Mouse (Mus musculus): Measurements from ENCODE around the gene Fastkd1.
A peak's percentile ranks its signal among the peaks of the same experiment; 100 is the strongest.
"Not testable (repeated sequence)": the region's sequence is repeated elsewhere in the genome, so short reads cannot be mapped to it uniquely, and the experiment has no call there.

Fastkd1 gene

DNA sequence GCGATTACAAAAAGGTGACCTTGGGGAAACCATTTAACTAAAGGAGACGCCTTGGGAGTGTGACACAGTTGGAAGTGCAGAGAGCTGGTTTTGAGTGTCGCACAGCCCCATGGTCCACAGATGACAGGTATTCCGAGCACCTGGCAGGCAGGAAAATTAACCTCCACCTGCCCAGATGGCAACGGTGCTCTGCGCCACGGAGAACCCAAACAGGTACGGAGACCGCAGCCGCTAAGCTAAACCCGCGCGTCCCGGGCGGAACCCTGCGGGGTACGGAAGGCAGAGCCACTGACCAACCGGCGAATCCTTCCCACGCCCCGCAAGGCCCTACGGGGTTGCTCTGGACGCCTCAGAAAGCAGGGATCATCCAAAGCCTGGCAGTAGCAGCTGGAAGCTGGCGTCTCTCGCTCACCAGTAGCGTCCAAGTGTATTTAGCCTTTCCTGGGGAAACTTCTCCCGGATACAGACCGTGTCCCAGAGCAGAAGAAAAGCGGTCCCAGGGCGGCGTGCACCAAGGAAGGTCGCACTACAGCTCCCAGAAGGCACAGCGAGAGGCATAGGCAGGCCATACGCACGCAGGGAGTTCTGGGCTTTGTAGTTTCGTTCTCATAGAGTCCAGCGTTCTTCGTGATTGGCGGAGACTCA lies at the start of gene Fastkd1:
Gene Fastkd1 (minus strand): TSS at position 536 of the 645 bp plus-strand sequence.
- DNase-seq (ENCODE audit: low read depth, low spot score) = peak; percentile 74

GRCm38 (mm10) chr2:69760980-69761379 lies 47.7 kb upstream of the Fastkd1 start:
- no peak for DNase-seq (ENCODE audit: low read depth, low spot score)

GRCm38 (mm10) chr2:69745091-69745490 lies 31.8 kb upstream of the Fastkd1 start:
- DNase-seq (ENCODE audit: low read depth, low spot score) = no peak

DNA sequence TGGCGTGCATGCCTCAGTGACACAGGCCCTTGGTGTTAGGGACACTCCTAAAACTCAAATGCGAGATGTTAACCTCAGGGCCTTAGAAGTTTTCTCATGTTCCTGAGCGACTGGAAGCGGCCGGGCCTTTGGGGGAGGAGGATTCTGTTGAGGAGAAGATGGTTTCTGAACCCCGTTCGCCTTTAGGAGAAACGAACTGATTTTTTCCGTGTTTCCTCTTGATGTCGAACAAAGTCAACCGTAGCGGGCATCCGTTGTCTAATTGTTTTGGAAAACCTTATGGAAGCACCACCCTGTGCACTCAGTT lies 10.2 kb upstream of the Fastkd1 start:
- DNase-seq (ENCODE audit: low read depth, low spot score) = no peak

DNA sequence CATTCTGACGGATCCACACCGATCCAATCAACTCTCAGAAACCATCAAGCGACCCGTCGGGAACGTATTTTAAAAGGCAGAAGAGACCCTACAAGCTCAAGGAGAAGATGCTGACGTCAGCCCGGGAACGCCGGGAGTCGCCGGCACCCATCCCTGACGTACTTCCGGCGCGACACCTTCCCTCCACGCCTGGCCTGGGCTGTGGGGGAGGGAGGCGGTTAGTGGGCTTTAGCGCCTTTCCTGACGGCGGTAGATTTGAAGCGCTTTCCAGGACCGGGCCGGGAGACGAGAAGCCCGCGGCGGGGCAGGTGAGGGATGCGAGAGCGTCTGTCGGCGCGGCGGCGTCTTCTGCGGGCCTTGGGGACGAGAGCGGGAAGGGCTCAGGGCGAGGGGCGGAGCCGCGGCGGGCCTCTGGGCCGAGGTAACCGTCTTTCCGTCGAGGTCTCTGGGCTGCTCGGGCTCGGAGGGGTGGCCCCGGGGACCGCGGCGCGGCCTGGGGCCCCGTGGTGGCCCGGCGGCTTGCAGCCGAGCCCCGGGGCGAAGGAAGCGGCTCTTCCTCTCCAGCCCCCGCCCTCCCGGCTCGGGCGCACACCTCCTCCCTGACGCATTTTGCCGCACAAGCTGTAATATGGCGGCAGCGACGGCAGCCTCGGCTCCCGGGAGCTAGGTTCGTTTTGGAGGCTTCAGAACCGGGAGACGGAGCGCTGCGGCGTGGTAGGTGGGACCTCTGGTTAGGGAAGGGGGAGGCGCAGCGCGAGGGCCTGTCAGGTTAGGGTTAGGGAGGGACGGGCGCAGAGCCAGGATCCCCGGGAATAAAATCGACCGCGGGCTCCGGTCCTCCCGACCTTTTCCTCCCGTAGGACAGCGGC lies 9.6 kb upstream of the Fastkd1 start:
- DNase-seq (ENCODE audit: low read depth, low spot score) = peak; percentile 83

DNA sequence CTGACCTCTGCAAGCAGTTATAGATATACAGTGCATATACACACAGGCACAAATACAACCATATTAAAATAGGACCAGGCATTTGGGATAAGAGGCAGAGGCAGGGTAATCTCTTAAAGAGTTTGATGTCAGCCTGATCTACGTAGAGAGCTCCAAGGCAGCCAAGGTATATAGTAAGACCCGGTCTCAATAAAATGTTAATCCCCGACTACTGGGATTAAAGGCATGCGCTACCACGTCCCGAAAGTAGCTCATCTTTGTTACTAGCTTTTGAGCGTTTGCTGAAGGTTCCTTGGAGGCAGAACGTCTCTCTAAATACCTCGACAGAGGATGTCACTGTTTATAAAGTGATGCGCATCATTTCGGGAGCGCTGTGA lies 8.9 kb upstream of the Fastkd1 start, which contains the start of gene Ppig:
Gene Ppig (plus strand): TSS at position 273 of the 377 bp plus-strand sequence.
- DNase-seq (ENCODE audit: low read depth, low spot score) = peak; percentile 13

DNA sequence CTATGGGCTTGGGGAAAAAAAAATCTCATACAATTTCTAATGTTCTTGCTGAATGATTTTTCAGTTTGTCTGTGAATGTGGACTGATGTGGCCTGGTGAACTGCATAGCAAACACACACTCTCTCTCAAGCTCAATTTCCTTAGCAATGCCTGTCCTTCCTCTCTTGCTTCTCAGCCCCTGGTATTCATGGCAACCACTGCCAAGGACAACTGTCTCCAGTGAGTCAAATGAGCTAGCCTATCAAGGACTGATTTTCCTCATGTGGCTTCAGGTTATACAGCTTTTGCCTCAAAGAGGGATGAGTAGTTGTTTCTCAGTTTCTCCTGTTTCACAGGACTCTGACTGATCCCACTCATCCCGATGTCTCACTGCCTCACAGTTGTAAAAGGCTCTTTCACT lies 5.8 kb upstream of the Fastkd1 start:
- DNase-seq (ENCODE audit: low read depth, low spot score) = no peak

DNA sequence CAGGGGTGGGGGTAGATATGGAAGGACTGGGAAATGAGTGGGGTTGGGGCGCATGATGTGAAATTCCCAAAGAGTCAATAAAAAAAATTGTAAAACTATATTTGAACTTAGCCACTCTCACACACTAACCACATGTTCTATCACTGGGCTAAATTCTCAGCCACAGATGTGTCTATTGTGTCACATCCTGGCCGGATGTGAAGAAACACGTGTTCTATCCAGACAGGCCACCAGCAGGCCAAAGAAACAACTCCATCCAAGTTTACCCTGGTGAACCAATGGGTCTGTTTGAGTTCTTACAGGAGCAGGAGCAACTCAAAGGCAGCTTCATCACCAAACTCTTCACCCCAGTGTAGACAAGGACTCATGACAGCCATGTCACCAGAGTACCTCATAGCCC lies 3.2 kb upstream of the Fastkd1 start:
- DNase-seq (ENCODE audit: low read depth, low spot score) = no peak

- DNase-seq (ENCODE audit: low read depth, low spot score) = no peak
Observed at GRCm38 (mm10) chr2:69714126-69714525, 810 bp upstream of the Fastkd1 start.

DNA sequence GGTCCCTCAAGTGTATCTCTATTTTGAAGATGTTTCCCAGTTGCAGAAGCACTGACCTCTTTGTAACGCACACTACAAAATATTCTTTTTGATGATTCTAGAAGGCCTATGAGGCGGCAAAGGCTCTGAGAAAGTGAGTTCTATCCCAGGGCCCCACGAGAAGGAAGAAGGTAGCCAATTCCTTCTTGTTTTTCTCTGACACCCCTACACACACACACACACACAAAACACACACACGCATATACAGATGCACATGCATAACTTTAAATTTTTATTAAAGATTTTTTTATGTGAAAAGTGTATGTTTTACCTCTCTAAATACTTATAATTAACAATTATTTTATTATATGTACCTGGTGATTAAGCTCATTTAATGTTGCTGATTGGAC lies 304 bp upstream of the Fastkd1 start:
- no peak for DNase-seq (ENCODE audit: low read depth, low spot score)

DNA sequence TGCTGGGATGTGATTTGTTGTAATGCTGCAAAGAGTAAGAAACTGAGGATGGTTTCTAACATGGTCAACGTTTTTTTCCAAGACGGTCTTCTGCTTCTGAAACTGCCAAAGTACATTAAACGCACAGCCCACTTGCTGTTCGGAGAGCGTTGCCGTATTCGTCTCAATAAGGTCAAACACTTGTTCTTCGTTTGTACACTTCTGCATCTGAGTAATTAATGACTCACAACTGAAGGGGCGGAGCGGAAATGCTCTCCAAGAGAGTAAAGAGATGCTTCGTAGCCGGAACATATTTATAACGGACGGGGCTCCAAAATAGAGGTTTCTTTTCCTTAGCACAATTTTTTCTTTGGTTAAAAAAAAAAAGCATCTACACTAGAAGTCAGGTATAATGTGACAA lies 1.1 kb downstream of the Fastkd1 start:
- DNase-seq (ENCODE audit: low read depth, low spot score) = no peak

- no peak for DNase-seq (ENCODE audit: low read depth, low spot score)
Observed at GRCm38 (mm10) chr2:69700446-69700845, 12.9 kb downstream of the Fastkd1 start.

- no peak for DNase-seq (ENCODE audit: low read depth, low spot score)
Observed at GRCm38 (mm10) chr2:69693501-69693900, 19.8 kb downstream of the Fastkd1 start.

GRCm38 (mm10) chr2:69690843-69691242 lies 22.5 kb downstream of the Fastkd1 start:
- DNase-seq (ENCODE audit: low read depth, low spot score) = no peak

DNA sequence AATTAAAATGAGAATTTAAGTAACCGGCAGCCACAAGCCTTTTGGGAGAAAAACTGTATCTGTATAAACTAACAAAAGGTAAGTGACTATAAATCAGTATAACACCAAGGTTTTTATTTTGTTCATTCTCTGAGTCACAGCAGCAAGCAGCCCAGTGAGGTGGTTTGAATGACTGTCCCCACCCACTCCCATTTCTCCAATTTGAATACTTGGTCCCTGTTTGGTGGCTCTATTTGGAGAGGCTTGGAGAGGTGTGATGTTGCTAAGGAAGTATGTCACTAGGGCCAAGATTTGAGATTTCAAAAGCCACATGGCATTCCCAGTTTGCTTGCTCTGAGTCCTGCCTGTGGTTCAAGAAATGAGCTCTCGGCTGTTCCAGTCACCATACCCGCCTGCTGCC lies 23.1 kb downstream of the Fastkd1 start:
- no peak for DNase-seq (ENCODE audit: low read depth, low spot score)

DNA sequence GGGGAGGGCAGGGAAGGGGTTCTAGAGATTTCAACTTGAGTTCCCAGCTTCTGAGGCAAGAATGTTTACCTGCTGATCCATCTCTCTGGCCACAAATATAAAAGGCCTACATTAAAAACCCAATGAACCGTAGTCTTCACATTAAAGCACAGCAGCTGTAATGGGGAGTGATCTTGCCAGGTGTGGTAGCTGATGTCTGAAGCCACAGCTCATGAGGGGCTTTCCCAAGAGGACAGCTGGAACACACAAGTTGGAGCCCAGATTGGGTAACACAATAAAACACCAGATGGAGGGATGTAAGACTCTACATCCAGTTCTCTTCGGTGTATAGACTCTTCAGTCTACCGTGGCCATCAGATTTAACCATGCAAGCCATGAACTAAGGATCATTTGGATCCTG lies 28.8 kb downstream of the Fastkd1 start:
- no peak for DNase-seq (ENCODE audit: low read depth, low spot score)

DNA sequence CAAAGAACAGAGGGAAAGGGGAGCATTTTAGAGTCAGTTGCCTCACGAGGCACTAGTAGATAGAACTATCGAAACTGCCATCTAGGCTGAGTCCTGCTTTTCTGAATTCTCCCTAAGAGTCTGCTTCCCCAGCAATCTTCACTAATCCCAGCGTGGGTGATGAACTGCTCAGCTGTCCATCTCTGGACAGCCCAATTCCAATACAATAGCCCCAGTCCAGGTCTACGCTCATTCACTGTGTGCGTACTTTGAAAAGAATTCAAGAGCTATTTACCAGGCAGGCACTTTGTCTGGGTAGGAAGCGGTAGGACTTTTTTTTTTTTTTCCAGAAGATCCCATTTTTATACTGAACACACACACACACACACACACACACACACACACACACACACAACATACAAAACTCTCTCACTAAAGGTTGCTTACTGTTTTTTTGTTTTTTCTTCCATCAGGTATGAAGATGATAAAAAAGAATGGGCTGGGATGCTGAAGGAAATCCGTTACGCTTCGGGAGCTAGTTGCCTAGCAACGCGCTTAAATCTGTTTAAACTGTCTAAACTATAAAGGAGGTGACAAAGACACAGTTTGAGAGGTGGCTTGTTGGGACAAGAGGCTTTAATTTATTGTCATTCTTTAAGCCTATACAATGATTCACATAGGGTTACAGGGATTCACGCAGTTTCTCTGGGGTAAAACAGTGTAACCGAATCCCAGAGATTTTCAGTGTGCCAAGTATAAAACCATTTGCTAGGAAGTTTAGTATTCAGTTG lies 30.1 kb downstream of the Fastkd1 start:
- DNase-seq (ENCODE audit: low read depth, low spot score) = no peak

DNA sequence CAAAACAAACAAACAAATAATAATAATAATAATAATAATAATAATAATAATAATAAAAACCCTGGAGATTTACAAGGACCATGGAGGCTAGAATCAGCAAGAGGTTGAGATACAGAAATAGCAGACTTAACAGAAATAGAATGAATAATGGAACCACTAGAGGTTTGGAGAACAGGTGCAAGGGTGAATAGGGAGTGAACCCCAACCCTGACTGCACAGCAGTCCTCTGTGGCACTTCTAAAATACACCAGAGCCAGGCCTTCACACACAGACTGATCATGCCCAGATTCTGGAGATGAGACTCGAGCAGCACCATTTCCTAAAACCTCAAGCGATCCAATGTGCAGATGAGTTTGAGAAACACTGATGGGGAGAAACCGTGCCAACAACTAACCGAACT lies 31.4 kb downstream of the Fastkd1 start:
- DNase-seq (ENCODE audit: low read depth, low spot score) = no peak

GRCm38 (mm10) chr2:69679990-69680389 lies 33.3 kb downstream of the Fastkd1 start:
- DNase-seq (ENCODE audit: low read depth, low spot score) = no peak

GRCm38 (mm10) chr2:69677215-69677614 lies 36.1 kb downstream of the Fastkd1 start:
- not testable (repeated sequence) for DNase-seq (ENCODE audit: low read depth, low spot score)

GRCm38 (mm10) chr2:69676713-69677112 lies 36.6 kb downstream of the Fastkd1 start:
- no peak for DNase-seq (ENCODE audit: low read depth, low spot score)

DNA sequence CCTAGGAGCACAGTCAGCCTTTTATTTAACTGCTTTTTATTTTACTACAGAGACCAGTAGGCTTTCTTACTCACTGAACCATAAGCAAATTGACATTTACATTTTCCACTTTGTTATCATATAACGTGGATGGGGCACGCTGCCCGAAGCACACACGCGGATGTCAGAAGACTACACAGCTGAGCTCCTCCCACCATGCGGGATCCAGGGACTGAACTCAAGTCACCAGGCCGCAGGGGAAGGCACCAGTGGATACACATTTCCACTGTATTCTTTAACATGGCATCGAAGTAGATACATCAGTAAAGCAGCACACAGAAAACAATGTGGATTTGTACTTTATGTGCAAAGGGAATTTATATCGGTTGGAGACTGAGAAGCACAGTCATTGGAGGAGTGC lies 38.0 kb downstream of the Fastkd1 start:
- no peak for DNase-seq (ENCODE audit: low read depth, low spot score)

- no peak for DNase-seq (ENCODE audit: low read depth, low spot score)
Observed at GRCm38 (mm10) chr2:69673723-69674122, 39.6 kb downstream of the Fastkd1 start.
